9 mouse cellular contexts compared by ENCODE assay signal in genomic region chr8:110671309-110671708, GRCm38 (mm10). TPM values are rescaled to one million over a fixed set of nuclear protein-coding genes. Genes with fewer than 3 reads are reported as not detected.
A peak's percentile ranks its signal among the peaks of the same experiment; 100 is the strongest.
DNase-seq lines count a peak whose midpoint lies in the region; ATAC-seq lines count a peak whose summit lies in the region.
"Had no signal": no experiment of that assay in that cellular context is flagged by ENCODE, and none has a peak within 500 bp of the region (broad histone marks: within the 10 kb centered on the region; RNA-seq: fewer than 3 reads in every experiment).

No protein-coding gene starts in this region.

- no peak for ATAC-seq in forebrain, embryonic 12.5 days (ENCODE audit: low FRiP score)
- no peak for ATAC-seq in kidney, embryonic 16.5 days (ENCODE audit: low FRiP score, low TSS enrichment)
- no peak for ATAC-seq in neural tube, embryonic 14.5 days (ENCODE audit: low read depth)
- no peak for ATAC-seq in monocyte, adult 5-6 weeks (replicated peaks; ENCODE audit: insufficient number of reproducible peaks, low FRiP score, low TSS enrichment, poor library complexity, severe bottlenecking)

- no peak overlapping the region for H3K9ac ChIP-seq in forebrain, embryonic 12.5 days
- H3K9ac ChIP-seq in kidney, embryonic 16.5 days (replicated peaks; ENCODE audit: low read length): no peak overlapping the region
- H3K9ac ChIP-seq in neural tube, embryonic 14.5 days (replicated peaks; ENCODE audit: low read depth, low read length): no peak overlapping the region
- H3K9ac ChIP-seq: liver, embryonic 14.5 days had no signal

- H3K4me2 ChIP-seq in forebrain, embryonic 12.5 days: no peak overlapping the region
- no peak overlapping the region for H3K4me2 ChIP-seq in kidney, embryonic 16.5 days (replicated peaks; ENCODE audit: low read depth, low read length)
- no peak overlapping the region for H3K4me2 ChIP-seq in neural tube, embryonic 14.5 days (ENCODE audit: low read depth, low read length)

- peaks cover 59% of the 10 kb centered on the region for H3K36me3 ChIP-seq in forebrain, embryonic 10.5 days (replicated peaks)
- H3K36me3 ChIP-seq in forebrain, embryonic 12.5 days (replicated peaks): peaks cover 40% of the 10 kb centered on the region
- H3K36me3 ChIP-seq in kidney, embryonic 16.5 days (ENCODE audit: insufficient read depth, low read length): peaks cover 9% of the 10 kb centered on the region; the same call in 1 of the 2 replicates
- peaks cover 3% of the 10 kb centered on the region; the same call in 1 of the 2 replicates for H3K36me3 ChIP-seq in neural tube, embryonic 14.5 days (ENCODE audit: control insufficient read depth, insufficient read depth, low read length)

- H3K4me1 ChIP-seq in forebrain, embryonic 10.5 days: no peaks in the 10 kb centered on the region
- H3K4me1 ChIP-seq in forebrain, embryonic 12.5 days: no peaks in the 10 kb centered on the region
- H3K4me1 ChIP-seq in kidney, embryonic 16.5 days (ENCODE audit: insufficient read depth, low read length): no peaks in the 10 kb centered on the region
- no peaks in the 10 kb centered on the region for H3K4me1 ChIP-seq in neural tube, embryonic 14.5 days (ENCODE audit: control insufficient read depth, insufficient read depth, low read length)

- H3K27ac ChIP-seq in forebrain, embryonic 10.5 days: peak overlapping the region; percentile 6
- H3K27ac ChIP-seq in forebrain, embryonic 12.5 days: no peak overlapping the region
- peak overlapping the region; percentile 85 for H3K27ac ChIP-seq in kidney, embryonic 16.5 days (ENCODE audit: low read length)
- H3K27ac ChIP-seq in neural tube, embryonic 14.5 days (ENCODE audit: low read depth, low read length): 0 out of 2 replicates have a peak overlapping the region, but pooled peaks have one; percentile 10
- H3K27ac ChIP-seq: liver, embryonic 14.5 days had no signal

- intact Hi-C loops in gastrocnemius, postnatal 36 days (cut with DNase I): no loop called here

- H3K4me3 ChIP-seq in forebrain, embryonic 10.5 days: no peak overlapping the region
- H3K4me3 ChIP-seq in forebrain, embryonic 12.5 days (replicated peaks): no peak overlapping the region
- no peak overlapping the region for H3K4me3 ChIP-seq in kidney, embryonic 16.5 days (ENCODE audit: low read length)
- H3K4me3 ChIP-seq in neural tube, embryonic 14.5 days (ENCODE audit: low read depth, low read length): no peak overlapping the region

- WGBS in forebrain, embryonic 10.5 days: 88% methylated on average over 6 of the region's 6 CpGs
- WGBS in forebrain, embryonic 12.5 days: 90% methylated on average over 6 of the region's 6 CpGs
- 70% methylated on average over 6 of the region's 6 CpGs for WGBS in kidney, embryonic 16.5 days
- 92% methylated on average over 6 of the region's 6 CpGs for WGBS in neural tube, embryonic 14.5 days

- no peaks in the 10 kb centered on the region for H3K9me3 ChIP-seq in forebrain, embryonic 10.5 days
- H3K9me3 ChIP-seq in forebrain, embryonic 12.5 days: no peaks in the 10 kb centered on the region
- no peaks in the 10 kb centered on the region for H3K9me3 ChIP-seq in kidney, embryonic 16.5 days (ENCODE audit: low read length)
- H3K9me3 ChIP-seq in neural tube, embryonic 14.5 days (ENCODE audit: control insufficient read depth, low read length): no peaks in the 10 kb centered on the region

- DNase-seq in forebrain, embryonic 10.5 days (ENCODE audit: extremely low spot score, low spot score): no peak
- peak; percentile 54 for DNase-seq in adrenal gland, postnatal 25 days
- peak; percentile 51 to 52 for DNase-seq in gastrocnemius, postnatal 36 days
- DNase-seq in layer of hippocampus, adult 9-10 months (ENCODE audit: low spot score): no peak

- no peaks in the 10 kb centered on the region for H3K27me3 ChIP-seq in forebrain, embryonic 10.5 days (ENCODE audit: poor library complexity, severe bottlenecking)
- H3K27me3 ChIP-seq in forebrain, embryonic 12.5 days: no peaks in the 10 kb centered on the region
- no peaks in the 10 kb centered on the region for H3K27me3 ChIP-seq in kidney, embryonic 16.5 days (ENCODE audit: insufficient read depth, low read length)
- no peaks in the 10 kb centered on the region for H3K27me3 ChIP-seq in neural tube, embryonic 14.5 days (ENCODE audit: control insufficient read depth, insufficient read depth, low read length)

RNA-seq across cellular contexts. Expression of gene Mtss1l, which starts 50.0 kb away (rescaled TPM):
- polyA plus RNA-seq in forebrain, embryonic 10.5 days (2016; fragmentation: Nextera tagmentation; extraction: Ambion mirVana): 5.4 and 5.6 TPM in 2 replicates
- polyA plus RNA-seq in forebrain, embryonic 12.5 days (2016; fragmentation: Nextera tagmentation; extraction: Ambion mirVana): 8.9 and 10.0 TPM in 2 replicates
- 23.9 and 27.7 TPM in 2 replicates for total RNA-seq in adrenal gland, postnatal 25 days (2021)
- 100 to 1,000 TPM in 1 of 2 experiments, 10 to 100 TPM in 1; 78.8 to 106 TPM for total RNA-seq in gastrocnemius, postnatal 36 days (2021)
- polyA plus RNA-seq in kidney, embryonic 16.5 days (2015; fragmentation: Nextera tagmentation; extraction: Ambion mirVana): 9.1 and 9.2 TPM in 2 replicates
- polyA plus RNA-seq in neural tube, embryonic 14.5 days (2014; fragmentation: Nextera tagmentation; extraction: Ambion mirVana): 23.9 and 24.9 TPM in 2 replicates
- total RNA-seq in monocyte, adult 5-6 weeks (2017): 0.32 to 1.2 TPM (median 1.1 TPM) in 3 replicates

RNA-seq across cellular contexts. Expression of gene Vac14, which starts 52.9 kb away (rescaled TPM):
- 27.7 and 29.9 TPM in 2 replicates for polyA plus RNA-seq in forebrain, embryonic 10.5 days (2016; fragmentation: Nextera tagmentation; extraction: Ambion mirVana)
- polyA plus RNA-seq in forebrain, embryonic 12.5 days (2016; fragmentation: Nextera tagmentation; extraction: Ambion mirVana): 27.0 and 29.4 TPM in 2 replicates
- 34.3 and 35.4 TPM in 2 replicates for total RNA-seq in adrenal gland, postnatal 25 days (2021)
- 10 to 100 TPM; 15.8 to 16.0 TPM for total RNA-seq in gastrocnemius, postnatal 36 days (2021)
- polyA plus RNA-seq in kidney, embryonic 16.5 days (2015; fragmentation: Nextera tagmentation; extraction: Ambion mirVana): 21.6 and 21.7 TPM in 2 replicates
- 31.1 and 31.6 TPM in 2 replicates for polyA plus RNA-seq in neural tube, embryonic 14.5 days (2014; fragmentation: Nextera tagmentation; extraction: Ambion mirVana)
- total RNA-seq in monocyte, adult 5-6 weeks (2017): 19.3 to 38.3 TPM (median 24.0 TPM) in 3 replicates

Comparison
In these comparisons a context has a peak if more than half of its experiments do, and no peak if none do; other contexts are left out.
1. DNase-seq: peak in adrenal gland, postnatal 25 days (single experiment) and gastrocnemius, postnatal 36 days (2 of 2); none in forebrain, embryonic 10.5 days (single experiment) and layer of hippocampus, adult 9-10 months (single experiment).